Mouse (Mus musculus): ENCODE results near the gene Catsper2. TPM values are rescaled to one million over a fixed set of nuclear protein-coding genes. Genes with fewer than 3 reads are reported as not detected.

Gene Catsper2
- polyA plus RNA-seq, 1 experiment, result 2.0 TPM

DNA sequence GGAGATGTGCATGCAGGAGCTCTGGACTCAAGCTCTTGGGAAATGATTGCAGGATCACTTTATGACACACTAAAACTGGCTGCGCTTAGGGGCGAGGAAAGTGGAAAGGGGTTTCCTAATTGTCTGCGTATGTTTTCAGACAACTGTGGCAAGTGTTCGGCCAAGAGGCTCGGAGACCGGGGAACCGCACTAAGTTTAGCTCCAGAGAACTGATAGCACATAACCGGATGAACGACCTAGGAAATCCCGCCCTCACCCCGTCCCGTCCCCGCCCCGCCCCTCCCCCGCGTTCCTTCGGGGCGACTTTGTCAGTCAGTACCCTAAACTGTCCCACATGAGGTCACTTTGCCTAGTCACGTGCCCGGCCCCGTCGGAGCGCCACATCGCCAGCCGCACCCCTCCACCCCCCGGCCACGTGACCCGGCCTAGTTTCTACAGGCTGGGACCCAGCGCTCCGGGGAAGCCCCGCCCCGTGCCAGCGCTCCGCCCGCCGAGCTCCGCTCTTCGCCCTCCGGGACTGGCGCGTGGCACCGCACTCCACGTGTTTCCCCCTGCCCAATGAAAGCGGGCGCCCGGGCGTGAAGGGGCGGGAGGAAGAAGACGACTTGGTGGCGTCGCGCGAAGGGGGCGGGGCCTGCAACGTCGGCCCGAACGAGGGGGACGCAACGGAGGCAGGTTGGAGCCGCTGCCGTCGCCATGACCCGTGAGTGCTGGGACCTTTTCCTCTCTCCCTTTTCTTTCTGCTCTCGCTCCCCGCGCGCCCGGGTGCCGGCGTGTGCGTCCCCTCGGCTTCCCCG lies 35.3 kb upstream of the Catsper2 start, which contains the start of gene Serf2:
TSS of gene Serf2 (plus strand) at position 457 of the 797 bp plus-strand sequence.
- DNase-seq, result peak; percentile 99
- WGBS, result under 1% methylated on average over 71 of the region's 74 CpGs
- peak within 1 kb of the TSS; percentile 97 for H3K4me3 ChIP-seq (replicated peaks; ENCODE audit: extremely low read depth, low read depth, low read length)
- peak; percentile 98 for TF ChIP-seq POLR2A (IDR thresholded peaks at IDR 0.05; ENCODE audit: borderline replicate concordance, extremely low read depth, low read depth, low read length)
- no peak for TF ChIP-seq CTCF (IDR thresholded peaks at IDR 0.05; ENCODE audit: insufficient read depth, low read length)
- no peaks in the 10 kb centered on the region; the same call in 1 of the 2 replicates for H3K4me1 ChIP-seq (ENCODE audit: control insufficient read depth, insufficient read depth, low read length)

DNA sequence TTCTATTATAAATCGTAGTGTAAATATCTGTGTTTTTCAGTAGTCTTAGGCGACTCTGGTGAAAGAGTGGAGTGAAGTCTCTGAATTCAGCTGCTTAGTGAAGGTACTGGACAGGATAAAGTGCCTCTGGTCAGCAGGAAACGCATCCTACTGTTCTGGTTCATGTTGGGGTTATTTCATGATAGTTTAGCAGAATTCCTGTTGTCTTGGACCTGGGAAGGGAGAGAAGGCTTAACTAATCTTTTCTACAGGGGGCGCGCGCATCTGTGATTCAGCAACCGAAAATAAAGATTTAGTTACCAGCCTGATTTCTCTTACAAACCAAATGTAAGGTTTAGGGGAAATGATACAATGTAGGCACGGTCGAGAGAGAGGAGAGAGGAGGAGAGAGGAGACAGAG lies 34.5 kb upstream of the Catsper2 start:
- TF ChIP-seq POLR2A (IDR thresholded peaks at IDR 0.05; ENCODE audit: borderline replicate concordance, extremely low read depth, low read depth, low read length) (no peak), CTCF (IDR thresholded peaks at IDR 0.05; ENCODE audit: insufficient read depth, low read length) (no peak)
- H3K4me3 ChIP-seq (replicated peaks; ENCODE audit: extremely low read depth, low read depth, low read length), result peak overlapping the region; percentile 79
- no peaks in the 10 kb centered on the region; the same call in 1 of the 2 replicates for H3K4me1 ChIP-seq (ENCODE audit: control insufficient read depth, insufficient read depth, low read length)
- no peak for DNase-seq
- 8% methylated on average over 9 of the region's 9 CpGs for WGBS

DNA sequence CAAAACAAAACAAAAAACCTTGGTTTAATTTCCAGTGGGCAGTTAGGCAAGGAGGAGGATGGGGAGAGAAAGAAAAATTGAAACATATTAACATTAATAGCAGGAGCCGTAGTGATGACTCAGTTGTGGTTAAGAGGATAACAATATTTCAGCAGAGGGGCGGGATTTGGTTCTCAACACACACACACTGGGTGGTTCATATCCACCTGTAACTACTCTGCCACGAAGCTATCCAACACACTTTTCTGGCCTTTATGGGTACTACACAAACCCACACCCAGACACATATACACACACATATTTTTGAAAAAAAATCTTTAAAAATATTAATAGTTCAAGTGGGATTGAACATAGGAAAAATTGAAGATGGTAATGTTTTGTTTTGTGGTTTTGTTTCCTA lies 33.4 kb upstream of the Catsper2 start:
- no peak overlapping the region for H3K4me3 ChIP-seq (replicated peaks; ENCODE audit: extremely low read depth, low read depth, low read length)
- TF ChIP-seq POLR2A (IDR thresholded peaks at IDR 0.05; ENCODE audit: borderline replicate concordance, extremely low read depth, low read depth, low read length), result no peak
- TF ChIP-seq CTCF (IDR thresholded peaks at IDR 0.05; ENCODE audit: insufficient read depth, low read length), result no peak
- 74% methylated on average over 3 of the region's 3 CpGs for WGBS
- peaks cover under 1% of the 10 kb centered on the region; the same call in 1 of the 2 replicates for H3K4me1 ChIP-seq (ENCODE audit: control insufficient read depth, insufficient read depth, low read length)
- no peak for DNase-seq

DNA sequence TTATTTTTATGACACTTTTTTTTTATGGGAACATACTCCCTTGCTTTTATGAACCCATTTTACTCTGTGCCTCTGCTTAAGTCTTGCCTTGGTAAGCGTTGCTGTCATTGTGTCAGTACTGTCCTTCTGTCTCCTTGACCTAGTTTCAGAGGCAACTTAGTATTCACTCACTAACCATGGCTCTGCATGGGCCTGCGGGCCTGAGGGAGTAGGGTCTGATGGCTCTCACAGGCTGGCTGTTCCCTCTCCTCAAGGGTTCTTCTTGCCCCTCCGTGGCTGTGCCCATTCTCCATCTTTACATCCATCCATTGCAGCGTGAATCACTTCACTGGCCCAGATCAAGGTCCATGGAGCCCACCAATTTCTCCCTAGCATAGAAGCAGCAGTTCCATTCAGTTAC lies 32.9 kb upstream of the Catsper2 start:
- peaks cover 2% of the 10 kb centered on the region; the same call in 1 of the 2 replicates for H3K4me1 ChIP-seq (ENCODE audit: control insufficient read depth, insufficient read depth, low read length)
- TF ChIP-seq CTCF (IDR thresholded peaks at IDR 0.05; ENCODE audit: insufficient read depth, low read length), result no peak
- TF ChIP-seq POLR2A (IDR thresholded peaks at IDR 0.05; ENCODE audit: borderline replicate concordance, extremely low read depth, low read depth, low read length), result no peak
- no peak overlapping the region for H3K4me3 ChIP-seq (replicated peaks; ENCODE audit: extremely low read depth, low read depth, low read length)
- DNase-seq, result no peak
- 85% methylated on average over 4 of the region's 4 CpGs for WGBS

DNA sequence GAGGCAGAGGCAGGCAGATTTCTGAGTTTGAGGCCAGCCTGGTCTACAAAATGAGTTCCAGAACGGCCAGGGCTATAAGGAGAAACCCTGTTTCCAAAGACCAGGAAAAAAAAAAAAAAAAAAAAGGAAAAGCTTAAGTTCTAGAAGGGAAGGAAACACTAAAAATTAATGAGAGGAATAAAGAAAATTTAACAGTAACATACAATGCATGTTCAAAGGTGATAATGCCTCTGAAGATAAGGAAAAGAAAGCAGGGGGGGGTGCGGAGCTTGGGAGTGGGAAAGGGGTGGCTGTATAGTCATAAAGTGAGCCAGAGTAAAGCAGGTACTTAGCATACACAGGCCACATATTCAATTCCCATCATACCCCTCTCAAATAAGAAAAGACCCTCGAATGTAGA lies 31.5 kb upstream of the Catsper2 start:
- Histone ChIP-seq H3K4me3 (replicated peaks; ENCODE audit: extremely low read depth, low read depth, low read length) (no peak overlapping the region), H3K4me1 (ENCODE audit: control insufficient read depth, insufficient read depth, low read length) (0 out of 2 replicates have a peak, but pooled peaks cover 2% of the 10 kb centered on the region)
- DNase-seq, result no peak
- TF ChIP-seq CTCF (IDR thresholded peaks at IDR 0.05; ENCODE audit: insufficient read depth, low read length), result no peak
- TF ChIP-seq POLR2A (IDR thresholded peaks at IDR 0.05; ENCODE audit: borderline replicate concordance, extremely low read depth, low read depth, low read length), result no peak
- WGBS, result 81% methylated on average over 3 of the region's 3 CpGs

DNA sequence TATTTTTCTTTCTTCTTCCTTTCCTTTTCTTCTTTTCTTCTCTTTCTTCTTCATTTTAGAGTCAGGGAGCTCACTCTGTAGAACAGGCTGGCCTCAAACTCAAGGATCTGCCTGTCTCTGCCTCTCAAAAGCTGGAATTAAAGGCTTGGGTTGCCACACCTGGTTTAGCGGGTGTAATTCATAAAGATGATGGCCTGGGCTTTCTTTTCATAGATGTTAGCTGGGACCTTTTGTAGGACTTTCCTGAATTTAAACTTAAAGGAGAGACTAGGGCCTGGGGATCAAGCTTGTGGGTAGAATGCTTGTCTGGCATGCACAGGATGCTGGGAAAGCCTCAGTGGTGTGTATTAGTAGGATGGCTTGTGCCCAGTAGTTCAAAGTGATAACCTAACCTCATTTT lies 30.6 kb upstream of the Catsper2 start, which contains the start of gene Ell3:
TSS of gene Ell3 (minus strand) at position 101 of the 400 bp plus-strand sequence.
- no peak for DNase-seq
- 94% methylated on average over 1 of the region's 1 CpGs for WGBS
- Histone ChIP-seq H3K4me1 (ENCODE audit: control insufficient read depth, insufficient read depth, low read length) (0 out of 2 replicates have a peak, but pooled peaks cover 2% of the 10 kb centered on the region), H3K4me3 (replicated peaks; ENCODE audit: extremely low read depth, low read depth, low read length) (no peak within 1 kb of the TSS)
- TF ChIP-seq CTCF (IDR thresholded peaks at IDR 0.05; ENCODE audit: insufficient read depth, low read length) (no peak), POLR2A (IDR thresholded peaks at IDR 0.05; ENCODE audit: borderline replicate concordance, extremely low read depth, low read depth, low read length) (no peak)

DNA sequence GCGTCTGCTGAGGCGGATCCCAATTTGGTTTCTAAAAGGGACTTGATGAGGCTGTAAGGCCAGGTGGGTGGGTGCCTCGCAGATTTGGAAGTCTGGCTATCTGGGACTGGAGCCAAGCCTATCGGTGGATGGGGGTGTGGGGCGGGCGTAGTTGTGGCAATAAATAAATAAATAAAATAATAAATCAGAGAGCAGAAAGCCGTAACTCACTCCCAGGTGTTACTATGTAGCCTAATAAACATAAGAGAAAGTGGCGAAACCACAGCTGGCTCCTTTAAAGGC lies 29.4 kb upstream of the Catsper2 start:
- 0 out of 2 replicates have a peak, but pooled peaks cover 2% of the 10 kb centered on the region for H3K4me1 ChIP-seq (ENCODE audit: control insufficient read depth, insufficient read depth, low read length)
- WGBS, result 8% methylated on average over 8 of the region's 8 CpGs
- TF ChIP-seq CTCF (IDR thresholded peaks at IDR 0.05; ENCODE audit: insufficient read depth, low read length), result no peak
- TF ChIP-seq POLR2A (IDR thresholded peaks at IDR 0.05; ENCODE audit: borderline replicate concordance, extremely low read depth, low read depth, low read length), result no peak
- peak overlapping the region; percentile 19 for H3K4me3 ChIP-seq (replicated peaks; ENCODE audit: extremely low read depth, low read depth, low read length)
- DNase-seq, result no peak

DNA sequence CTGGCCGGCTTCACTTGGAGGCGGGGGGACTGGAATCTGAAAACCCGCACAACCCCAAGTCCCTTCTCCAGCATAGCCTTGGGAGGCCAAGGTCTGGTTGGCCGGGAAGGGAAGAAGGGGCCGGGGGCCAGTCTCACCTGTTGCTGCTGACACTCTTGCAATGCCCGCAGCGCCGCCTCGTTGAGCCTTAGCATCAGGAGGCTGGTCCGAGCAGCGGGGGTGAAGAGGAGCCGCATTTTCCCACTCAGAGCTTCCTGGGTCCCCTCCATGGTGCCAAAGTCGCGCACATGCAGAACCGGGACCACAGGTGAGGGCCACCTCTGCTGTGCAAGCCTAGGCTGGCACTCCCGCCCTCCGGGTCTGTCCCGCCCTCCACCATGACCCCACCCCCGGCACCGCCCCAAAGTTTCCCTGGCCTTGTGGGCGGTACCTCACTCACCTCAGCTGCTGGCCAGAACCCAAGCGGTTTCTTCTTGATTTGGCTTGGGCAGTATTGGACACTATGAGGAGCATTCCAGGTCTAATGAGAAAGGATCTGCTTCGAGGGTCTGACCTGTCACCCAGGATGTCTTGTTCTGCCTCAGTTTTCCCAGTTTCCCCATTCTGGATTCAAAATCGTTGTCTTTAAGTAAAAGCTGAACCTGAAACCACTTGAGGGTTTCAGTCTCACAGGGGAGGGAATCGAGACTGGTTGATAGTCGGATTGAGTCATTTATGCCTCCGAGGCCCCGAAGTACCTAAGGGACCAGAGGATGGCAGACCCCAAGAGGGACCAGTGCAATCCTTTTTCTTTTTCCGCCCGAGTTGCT lies 28.9 kb upstream of the Catsper2 start:
- TF ChIP-seq POLR2A (IDR thresholded peaks at IDR 0.05; ENCODE audit: borderline replicate concordance, extremely low read depth, low read depth, low read length), result no peak
- no peak for TF ChIP-seq CTCF (IDR thresholded peaks at IDR 0.05; ENCODE audit: insufficient read depth, low read length)
- Histone ChIP-seq H3K4me1 (ENCODE audit: control insufficient read depth, insufficient read depth, low read length) (0 out of 2 replicates have a peak, but pooled peaks cover 2% of the 10 kb centered on the region), H3K4me3 (replicated peaks; ENCODE audit: extremely low read depth, low read depth, low read length) (peak overlapping the region; percentile 52)
- peak; percentile 84 for DNase-seq
- WGBS, result 2% methylated on average over 30 of the region's 30 CpGs

DNA sequence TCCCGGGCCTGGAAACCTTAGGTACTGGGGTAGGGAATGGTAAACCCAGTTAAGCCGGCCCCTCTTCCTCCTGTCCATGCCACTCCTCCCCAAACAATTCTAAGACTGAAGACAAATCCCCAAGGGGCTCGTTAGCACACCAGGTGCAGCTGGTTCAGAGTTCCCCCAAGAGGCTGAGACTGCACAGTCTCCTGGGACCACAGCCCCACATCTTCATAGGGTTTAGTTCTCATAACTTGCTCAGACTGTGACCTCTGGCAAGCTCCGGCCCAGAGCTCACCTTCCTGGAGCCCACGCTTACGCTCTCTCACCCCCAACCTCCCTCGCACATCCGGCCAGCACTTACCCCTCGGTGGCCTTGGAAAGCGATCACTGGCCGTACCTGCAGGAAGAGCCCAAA lies 28.2 kb upstream of the Catsper2 start:
- Histone ChIP-seq H3K4me3 (replicated peaks; ENCODE audit: extremely low read depth, low read depth, low read length) (peak overlapping the region; percentile 10), H3K4me1 (ENCODE audit: control insufficient read depth, insufficient read depth, low read length) (0 out of 2 replicates have a peak, but pooled peaks cover 2% of the 10 kb centered on the region)
- WGBS, result 12% methylated on average over 11 of the region's 11 CpGs
- TF ChIP-seq CTCF (IDR thresholded peaks at IDR 0.05; ENCODE audit: insufficient read depth, low read length) (no peak), POLR2A (IDR thresholded peaks at IDR 0.05; ENCODE audit: borderline replicate concordance, extremely low read depth, low read depth, low read length) (no peak)
- no peak for DNase-seq
